Mouse (Mus musculus): ENCODE measurements at regions not wholly inside any gene's neighbourhood (a gene's known extent, or its start where the extent isn't known, plus 50 kb on each side); places are given as distances from the start of the nearest gene placed in this dataset.

GRCm38 (mm10) chrX:167115096-167115495 lies 94.0 kb downstream of the Tmsb4x start:
- Histone ChIP-seq H3K4me1 (ENCODE audit: control insufficient read depth, insufficient read depth, low read length) (no peaks in the 10 kb centered on the region), H3K9ac (ENCODE audit: low read depth, low read length, severe bottlenecking) (no peak overlapping the region), H3K27ac (replicated peaks; ENCODE audit: low read depth, low read length) (no peak overlapping the region), H3K36me3 (ENCODE audit: control insufficient read depth, insufficient read depth, low read length) (no peaks in the 10 kb centered on the region), H3K9me3 (ENCODE audit: control insufficient read depth, low read length) (no peaks in the 10 kb centered on the region), H3K4me2 (replicated peaks; ENCODE audit: low read depth, low read length, severe bottlenecking) (no peak overlapping the region), H3K27me3 (ENCODE audit: control insufficient read depth, insufficient read depth, low read length) (no peaks in the 10 kb centered on the region), H3K4me3 (replicated peaks; ENCODE audit: low read length) (no peak overlapping the region)
- DNase-seq (ENCODE audit: low spot score), result no peak
- 87% methylated on average over 1 of the region's 1 CpGs for WGBS
- no peak for TF ChIP-seq POLR2A (IDR thresholded peaks at IDR 0.05; ENCODE audit: borderline replicate concordance, extremely low read depth, insufficient read depth, insufficient read length)
- no peak for ATAC-seq (ENCODE audit: low FRiP score, low read depth)

- TF ChIP-seq POLR2A (IDR thresholded peaks at IDR 0.05; ENCODE audit: borderline replicate concordance, extremely low read depth, insufficient read depth, insufficient read length), result no peak
- H3K27me3 ChIP-seq (ENCODE audit: control insufficient read depth, insufficient read depth, low read length), result no peaks in the 10 kb centered on the region; the same call in 1 of the 2 replicates
- H3K9ac ChIP-seq (ENCODE audit: low read depth, low read length, severe bottlenecking), result no peak overlapping the region
- H3K9me3 ChIP-seq (ENCODE audit: control insufficient read depth, low read length), result no peaks in the 10 kb centered on the region
- WGBS, result 60% methylated on average over 7 of the region's 7 CpGs
- H3K4me1 ChIP-seq (ENCODE audit: control insufficient read depth, insufficient read depth, low read length), result no peaks in the 10 kb centered on the region
- no peak overlapping the region for H3K4me2 ChIP-seq (replicated peaks; ENCODE audit: low read depth, low read length, severe bottlenecking)
- no peak overlapping the region for H3K27ac ChIP-seq (replicated peaks; ENCODE audit: low read depth, low read length)
- no peaks in the 10 kb centered on the region for H3K36me3 ChIP-seq (ENCODE audit: control insufficient read depth, insufficient read depth, low read length)
- ATAC-seq (ENCODE audit: low FRiP score, low read depth) (no peak), DNase-seq (ENCODE audit: low spot score) (no peak)
- no peak overlapping the region for H3K4me3 ChIP-seq (replicated peaks; ENCODE audit: low read length)
These were observed 97.8 kb downstream of the Tmsb4x start for GRCm38 (mm10) chrX:167111059-167111871.

DNA sequence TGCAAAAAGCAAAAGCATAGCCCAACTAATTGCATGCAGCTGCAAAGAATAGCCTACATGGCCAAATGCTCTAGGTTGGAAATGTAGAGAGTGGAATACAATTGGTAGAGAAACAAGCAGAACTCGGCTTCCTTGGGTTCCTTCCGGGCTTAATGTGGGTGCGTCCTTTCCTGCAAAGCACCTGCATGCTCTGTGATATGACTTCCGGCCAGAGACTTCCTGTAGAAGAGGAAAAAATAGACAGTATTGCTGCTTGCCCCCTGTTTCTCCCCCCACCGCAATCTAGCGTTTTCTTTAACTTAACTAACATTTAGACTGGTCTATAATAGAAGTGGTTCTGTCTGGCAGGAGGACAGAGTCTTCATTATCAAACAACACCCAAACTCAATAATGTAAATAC lies 100.8 kb downstream of the Tmsb4x start:
- H3K4me2 ChIP-seq (replicated peaks; ENCODE audit: low read depth, low read length, severe bottlenecking), result no peak overlapping the region
- no peaks in the 10 kb centered on the region for H3K9me3 ChIP-seq (ENCODE audit: control insufficient read depth, low read length)
- TF ChIP-seq POLR2A (IDR thresholded peaks at IDR 0.05; ENCODE audit: borderline replicate concordance, extremely low read depth, insufficient read depth, insufficient read length), result no peak
- no peak overlapping the region for H3K4me3 ChIP-seq (replicated peaks; ENCODE audit: low read length)
- H3K9ac ChIP-seq (ENCODE audit: low read depth, low read length, severe bottlenecking), result no peak overlapping the region
- DNase-seq (ENCODE audit: low spot score) (no peak), ATAC-seq (ENCODE audit: low FRiP score, low read depth) (no peak)
- H3K4me1 ChIP-seq (ENCODE audit: control insufficient read depth, insufficient read depth, low read length), result no peaks in the 10 kb centered on the region; the same call in 1 of the 2 replicates
- no peak overlapping the region for H3K27ac ChIP-seq (replicated peaks; ENCODE audit: low read depth, low read length)
- 79% methylated on average over 6 of the region's 6 CpGs for WGBS
- H3K36me3 ChIP-seq (ENCODE audit: control insufficient read depth, insufficient read depth, low read length), result no peaks in the 10 kb centered on the region
- H3K27me3 ChIP-seq (ENCODE audit: control insufficient read depth, insufficient read depth, low read length), result no peaks in the 10 kb centered on the region; the same call in 1 of the 2 replicates

- H3K4me3 ChIP-seq (replicated peaks; ENCODE audit: low read length), result no peak overlapping the region
- ATAC-seq (ENCODE audit: low FRiP score, low read depth) (no peak), DNase-seq (ENCODE audit: low spot score) (no peak)
- no peaks in the 10 kb centered on the region; the same call in 1 of the 2 replicates for H3K4me1 ChIP-seq (ENCODE audit: control insufficient read depth, insufficient read depth, low read length)
- H3K4me2 ChIP-seq (replicated peaks; ENCODE audit: low read depth, low read length, severe bottlenecking), result no peak overlapping the region
- no peak overlapping the region for H3K9ac ChIP-seq (ENCODE audit: low read depth, low read length, severe bottlenecking)
- WGBS, result 74% methylated on average over 4 of the region's 4 CpGs
- no peaks in the 10 kb centered on the region for H3K9me3 ChIP-seq (ENCODE audit: control insufficient read depth, low read length)
- H3K36me3 ChIP-seq (ENCODE audit: control insufficient read depth, insufficient read depth, low read length), result no peaks in the 10 kb centered on the region
- no peaks in the 10 kb centered on the region; the same call in 1 of the 2 replicates for H3K27me3 ChIP-seq (ENCODE audit: control insufficient read depth, insufficient read depth, low read length)
- H3K27ac ChIP-seq (replicated peaks; ENCODE audit: low read depth, low read length), result no peak overlapping the region
- no peak for TF ChIP-seq POLR2A (IDR thresholded peaks at IDR 0.05; ENCODE audit: borderline replicate concordance, extremely low read depth, insufficient read depth, insufficient read length)
These were observed 101.6 kb downstream of the Tmsb4x start for GRCm38 (mm10) chrX:167107469-167107868.

- Histone ChIP-seq H3K36me3 (ENCODE audit: control insufficient read depth, insufficient read depth, low read length) (no peaks in the 10 kb centered on the region), H3K27ac (replicated peaks; ENCODE audit: low read depth, low read length) (no peak overlapping the region), H3K27me3 (ENCODE audit: control insufficient read depth, insufficient read depth, low read length) (no peaks in the 10 kb centered on the region; the same call in 1 of the 2 replicates), H3K9me3 (ENCODE audit: control insufficient read depth, low read length) (no peaks in the 10 kb centered on the region), H3K9ac (ENCODE audit: low read depth, low read length, severe bottlenecking) (no peak overlapping the region), H3K4me1 (ENCODE audit: control insufficient read depth, insufficient read depth, low read length) (no peaks in the 10 kb centered on the region; the same call in 1 of the 2 replicates), H3K4me2 (replicated peaks; ENCODE audit: low read depth, low read length, severe bottlenecking) (no peak overlapping the region), H3K4me3 (replicated peaks; ENCODE audit: low read length) (no peak overlapping the region)
- no peak for TF ChIP-seq POLR2A (IDR thresholded peaks at IDR 0.05; ENCODE audit: borderline replicate concordance, extremely low read depth, insufficient read depth, insufficient read length)
- DNase-seq (ENCODE audit: low spot score) (no peak), ATAC-seq (ENCODE audit: low FRiP score, low read depth) (no peak)
- 65% methylated on average over 11 of the region's 11 CpGs for WGBS
These were observed 103.1 kb downstream of the Tmsb4x start for GRCm38 (mm10) chrX:167105931-167106417.

All from limb, embryonic 14.5 days (tissue).